Mouse (Mus musculus) MEL (cell line): ENCODE measurements around the gene Phykpl. TPM values are rescaled to one million over a fixed set of nuclear protein-coding genes. Genes with fewer than 3 reads are reported as not detected.

Source experiments
- DNase-seq: peaks from one replicate; pipeline ENCODE4 v3.0.0; 2011; ENCODE audit warnings: low read depth, low spot score
- H3K27ac ChIP-seq: 2 replicates; pipeline ENCODE4 v1.5.1; 2012; ENCODE audit warnings: low read depth, mild to moderate bottlenecking, control low read depth, low read length, moderate library complexity; ENCODE audit not compliant: control insufficient read depth
- H3K27me3 ChIP-seq, 2 experiments: fragments of 150-350 bp in 1 of 2; sonication (generic) in 1 of 2; 2 replicates each; pipeline ENCODE4 v1.6.1; 2012; ENCODE audit warnings: low read length in 2 of 2, mild to moderate bottlenecking in 2 of 2, improper control_type of control experiment in 1 of 2, moderate library complexity in 1 of 2; ENCODE audit not compliant: insufficient read depth in 2 of 2, control insufficient read depth in 1 of 2
- H3K36me3 ChIP-seq, 2 experiments: 2 replicates each; pipeline ENCODE4 v1.6.1; 2012 to 2014; ENCODE audit warnings: low read length in 2 of 2, improper control_type of control experiment in 1 of 2, inconsistent platforms in 1 of 2, mild to moderate bottlenecking in 1 of 2; ENCODE audit not compliant: insufficient read depth in 2 of 2, control insufficient read depth in 1 of 2
- H3K4me1 ChIP-seq, 2 experiments: fragments of 150-350 bp in 1 of 2; sonication (generic) in 1 of 2; 2 replicates each; pipeline ENCODE4 v1.6.1; 2012; ENCODE audit warnings: low read length in 2 of 2, improper control_type of control experiment in 1 of 2, mild to moderate bottlenecking in 1 of 2; ENCODE audit not compliant: insufficient read depth in 2 of 2, control insufficient read depth in 1 of 2
- H3K4me3 ChIP-seq, 2 experiments: fragments of 150-350 bp in 1 of 2; sonication (generic) in 1 of 2; 2 replicates each; pipeline ENCODE4 v1.5.1; 2012; ENCODE audit warnings: low read depth in 2 of 2, low read length in 2 of 2, mild to moderate bottlenecking in 2 of 2, moderate library complexity in 2 of 2, control low read depth in 1 of 2, improper control_type of control experiment in 1 of 2; ENCODE audit not compliant: control insufficient read depth in 1 of 2, insufficient read depth in 1 of 2
- H3K79me2 ChIP-seq: 2 replicates; pipeline ENCODE4 v1.6.1; 2012; ENCODE audit warnings: mild to moderate bottlenecking, low read length, moderate library complexity; ENCODE audit not compliant: control insufficient read depth, poor library complexity, insufficient read depth
- H3K9ac ChIP-seq: 2 replicates; pipeline ENCODE4 v1.6.1; 2012; ENCODE audit warnings: low read depth, mild to moderate bottlenecking, control low read depth, low read length, moderate library complexity; ENCODE audit not compliant: control insufficient read depth, poor library complexity, severe bottlenecking
- H3K9me3 ChIP-seq: fragments of 150-350 bp; sonication (generic); replicated peaks from 2 replicates; pipeline ENCODE4 v1.6.1; 2012; ENCODE audit warnings: mild to moderate bottlenecking, low read length, improper control_type of control experiment, moderate library complexity; ENCODE audit not compliant: insufficient read depth
- BHLHE40 ChIP-seq: IDR thresholded peaks from 2 replicates; pipeline ENCODE4 v1.6.1; 2012; ENCODE audit warnings: low read depth, mild to moderate bottlenecking, inconsistent platforms, low read length, improper control_type of control experiment, borderline replicate concordance
- CHD1 ChIP-seq: IDR thresholded peaks from 2 replicates; pipeline ENCODE4 v1.6.1; 2012; ENCODE audit warnings: low read depth, mild to moderate bottlenecking, inconsistent platforms, low read length, improper control_type of control experiment
- E2F4 ChIP-seq: IDR thresholded peaks from 2 replicates; pipeline ENCODE4 v1.6.1; 2011; ENCODE audit warnings: low read depth, low read length, improper control_type of control experiment, borderline replicate concordance
- ELF1 ChIP-seq: IDR thresholded peaks from 2 replicates; pipeline ENCODE4 v1.6.1; 2014; ENCODE audit warnings: low read depth, mild to moderate bottlenecking, inconsistent platforms, low read length, improper control_type of control experiment, moderate library complexity
- EP300 ChIP-seq, 2 experiments: IDR thresholded peaks; 2 replicates each; pipeline ENCODE4 v1.6.1; 2011; ENCODE audit warnings: improper control_type of control experiment in 2 of 2, low read length in 2 of 2, low read depth in 1 of 2, mild to moderate bottlenecking in 1 of 2
- GABPA ChIP-seq: IDR thresholded peaks from 2 replicates; pipeline ENCODE4 v1.6.1; 2012; ENCODE audit warnings: low read depth, mild to moderate bottlenecking, inconsistent platforms, low read length, improper control_type of control experiment, moderate library complexity
- GATA1 ChIP-seq: IDR thresholded peaks from 2 replicates; pipeline ENCODE4 v1.6.1; 2011; ENCODE audit warnings: low read depth, low read length, improper control_type of control experiment
- HCFC1 ChIP-seq: IDR thresholded peaks from 2 replicates; pipeline ENCODE4 v1.6.1; 2012; ENCODE audit warnings: low read depth, mild to moderate bottlenecking, inconsistent platforms, low read length, improper control_type of control experiment, moderate library complexity
- JUND ChIP-seq: IDR thresholded peaks from 2 replicates; pipeline ENCODE4 v1.6.1; 2011; ENCODE audit warnings: low read depth, mild to moderate bottlenecking, improper control_type of control experiment, low read length
- KAT2A ChIP-seq: conservative IDR thresholded peaks from 2 replicates; pipeline ENCODE4 v1.6.1; 2012; ENCODE audit warnings: low read depth, low read length, improper control_type of control experiment, inconsistent platforms
- MAFK ChIP-seq: IDR thresholded peaks from 2 replicates; pipeline ENCODE4 v1.6.1; 2011; ENCODE audit warnings: low read depth, mild to moderate bottlenecking, low read length, improper control_type of control experiment, borderline replicate concordance
- MAX ChIP-seq: IDR thresholded peaks from 2 replicates; pipeline ENCODE4 v1.6.1; 2011; ENCODE audit warnings: low read length, improper control_type of control experiment
- MAZ ChIP-seq: IDR thresholded peaks from 2 replicates; pipeline ENCODE4 v1.6.1; 2012; ENCODE audit warnings: low read depth, mild to moderate bottlenecking, inconsistent platforms, low read length, improper control_type of control experiment
- MEF2A ChIP-seq: IDR thresholded peaks from 2 replicates; pipeline ENCODE4 v1.6.1; 2014; ENCODE audit warnings: low read depth, mild to moderate bottlenecking, inconsistent platforms, low read length, improper control_type of control experiment; ENCODE audit not compliant: poor library complexity, insufficient replicate concordance, severe bottlenecking; ENCODE audit errors: extremely low read depth
- MXI1 ChIP-seq: IDR thresholded peaks from 2 replicates; pipeline ENCODE4 v1.6.1; 2011; ENCODE audit warnings: mild to moderate bottlenecking, low read depth, low read length, improper control_type of control experiment
- MYB ChIP-seq: IDR thresholded peaks from 2 replicates; pipeline ENCODE4 v1.6.1; 2011; ENCODE audit warnings: mild to moderate bottlenecking, low read depth, low read length, improper control_type of control experiment
- MYC ChIP-seq: IDR thresholded peaks from 2 replicates; pipeline ENCODE4 v1.6.1; 2011; ENCODE audit warnings: low read depth, mild to moderate bottlenecking, low read length, improper control_type of control experiment, moderate library complexity
- NRF1 ChIP-seq: IDR thresholded peaks from 2 replicates; pipeline ENCODE4 v1.6.1; 2014; ENCODE audit warnings: low read depth, mild to moderate bottlenecking, inconsistent platforms, low read length, improper control_type of control experiment, moderate library complexity; ENCODE audit not compliant: poor library complexity, insufficient read depth, severe bottlenecking
- POLR2A ChIP-seq, 2 experiments: IDR thresholded peaks; 2 replicates each; pipeline ENCODE4 v1.6.1; 2011 to 2012; ENCODE audit warnings: low read length in 2 of 2, mild to moderate bottlenecking in 2 of 2, control low read depth in 1 of 2, improper control_type of control experiment in 1 of 2, low read depth in 1 of 2, moderate library complexity in 1 of 2; ENCODE audit not compliant: control insufficient read depth in 1 of 2, insufficient read depth in 1 of 2, poor library complexity in 1 of 2
- POLR2AphosphoS2 ChIP-seq: IDR thresholded peaks from 2 replicates; pipeline ENCODE4 v1.6.1; 2011; ENCODE audit warnings: low read length, improper control_type of control experiment
- POLR2AphosphoS5 ChIP-seq: IDR thresholded peaks from 2 replicates; pipeline ENCODE4 v1.6.1; 2012; ENCODE audit warnings: low read depth, borderline replicate concordance, mild to moderate bottlenecking, inconsistent platforms, low read length, moderate library complexity, mixed read lengths
- RAD21 ChIP-seq: IDR thresholded peaks from 2 replicates; pipeline ENCODE4 v1.6.1; 2011; ENCODE audit warnings: mild to moderate bottlenecking, low read depth, low read length, improper control_type of control experiment
- RCOR1 ChIP-seq: IDR thresholded peaks from 2 replicates; pipeline ENCODE4 v1.6.1; 2012; ENCODE audit warnings: low read depth, mild to moderate bottlenecking, inconsistent platforms, low read length, improper control_type of control experiment
- SIN3A ChIP-seq: IDR thresholded peaks from 2 replicates; pipeline ENCODE4 v1.6.1; 2012; ENCODE audit warnings: low read length, improper control_type of control experiment, inconsistent platforms
- SMC3 ChIP-seq: IDR thresholded peaks from 2 replicates; pipeline ENCODE4 v1.6.1; 2011; ENCODE audit warnings: low read depth, low read length, improper control_type of control experiment
- TAL1 ChIP-seq: IDR thresholded peaks from 2 replicates; pipeline ENCODE4 v1.6.1; 2012; ENCODE audit warnings: mild to moderate bottlenecking, inconsistent platforms, low read length, moderate library complexity, mixed read lengths
- TCF12 ChIP-seq: IDR thresholded peaks from 2 replicates; pipeline ENCODE4 v1.6.1; 2014; ENCODE audit warnings: low read depth, mild to moderate bottlenecking, inconsistent platforms, low read length, improper control_type of control experiment, moderate library complexity
- USF1 ChIP-seq: IDR thresholded peaks from 2 replicates; pipeline ENCODE4 v1.6.1; 2014; ENCODE audit warnings: low read depth, mild to moderate bottlenecking, inconsistent platforms, low read length, improper control_type of control experiment, moderate library complexity
- ZNF384 ChIP-seq: IDR thresholded peaks from 2 replicates; pipeline ENCODE4 v1.6.1; 2012; ENCODE audit warnings: low read depth, mild to moderate bottlenecking, inconsistent platforms, low read length, improper control_type of control experiment
- polyA plus RNA-seq, 2 experiments: library from polyadenylated mRNA; stranded (reverse) in 1 of 2; unstranded in 1 of 2; fragments of >175 nt in 1 of 2; fragments of >200 nt in 1 of 2; gene quantifications; 2 replicates each; pipeline versions ENCODE4 v1.2.1 to v1.2.4; 2012; ENCODE audit warnings: low replicate concordance in 2 of 2, low read depth in 1 of 2; ENCODE audit not compliant: insufficient read length in 2 of 2, insufficient read depth in 1 of 2, missing spikeins in 1 of 2
- total RNA-seq: library from RNA; depleted of rRNA; stranded (reverse); fragments of 300-350 nt; gene quantifications from 2 replicates; pipeline ENCODE4 v1.2.3, GENCODE M21; 2012

Phykpl gene
- total and polyA plus RNA-seq, 3 experiments, result 22.7 to 23.0 TPM; not detected in 1

GRCm38 (mm10) chr11:51637971-51638414 is 53.4 kb downstream of the Phykpl start (continued):
- TF ChIP-seq BHLHE40 (0 out of 2 replicates have a peak, but pooled peaks have one; percentile 10), E2F4 (no peak)

GRCm38 (mm10) chr11:51638497-51638896 is 53.9 kb downstream of the Phykpl start:
- Histone ChIP-seq H3K9ac (peak overlapping the region; percentile 76), H3K27ac (peak overlapping the region; percentile 93)

GRCm38 (mm10) chr11:51640748-51641147 is 56.2 kb downstream of the Phykpl start:
- Histone ChIP-seq H3K27ac (no peak overlapping the region), H3K4me1 (peaks cover 3 to 15% of the 10 kb centered on the region in 2 experiments), H3K27me3 (no peaks in the 10 kb centered on the region)
- TF ChIP-seq JUND (no peak), MAZ (no peak), USF1 (no peak), SMC3 (no peak), TCF12 (no peak), MAFK (no peak), HCFC1 (no peak), KAT2A (no peak), RAD21 (no peak), MYB (no peak), GABPA (no peak), POLR2AphosphoS2 (no peak)
- TF ChIP-seq, all 39 proteins: peak for 0
- Histone ChIP-seq H3K9me3 (no peaks in the 10 kb centered on the region), H3K9ac (no peak overlapping the region), H3K36me3 (peaks cover 0 to 10% of the 10 kb centered on the region in 2 experiments; a peak in 2 of 4 replicates), H3K4me3 (no peak overlapping the region), H3K79me2 (peaks cover 8% of the 10 kb centered on the region)
- DNase-seq, result no peak

More at GRCm38 (mm10) chr11:51638497-51638896, 53.9 kb downstream of the Phykpl start:
- TF ChIP-seq MYC (no peak), POLR2AphosphoS5 (no peak), SIN3A (no peak), RCOR1 (0 out of 2 replicates have a peak, but pooled peaks have one; percentile 15), ELF1 (no peak), E2F4 (no peak), HCFC1 (no peak), GATA1 (no peak), BHLHE40 (no peak), TAL1 (no peak), POLR2A (IDR thresholded peaks at IDR 0.05; ENCODE audit: control insufficient read depth in 1 of 2, insufficient read depth in 1 of 2, low read depth in 1 of 2, low read length in 2 of 2, poor library complexity in 1 of 2) (no peak), CHD1 (0 out of 2 replicates have a peak, but pooled peaks have one; percentile 70), MAFK (no peak), RAD21 (no peak), NRF1 (no peak), MEF2A (no peak), MXI1 (no peak), ZNF384 (peak; percentile 58), USF1 (no peak), TCF12 (no peak), EP300 (IDR thresholded peaks at IDR 0.05; ENCODE audit: low read depth in 1 of 2, low read length in 2 of 2) (no peak), MAX (no peak; the same call in 1 of the 2 replicates)
- TF ChIP-seq, all 39 proteins: peak for 3
- Histone ChIP-seq H3K4me3 (peak overlapping the region; percentile 48 to 52), H3K36me3 (peaks cover 0 to 24% of the 10 kb centered on the region in 2 experiments; a peak in 2 of 4 replicates), H3K79me2 (peaks cover 18% of the 10 kb centered on the region), H3K9me3 (no peaks in the 10 kb centered on the region), H3K4me1 (peaks cover 5 to 31% of the 10 kb centered on the region in 2 experiments), H3K27me3 (no peaks in the 10 kb centered on the region)
- DNase-seq, result peak; percentile 63
